Mouse (Mus musculus) stomach, adult 2 months (tissue): ENCODE results near the gene Ddx11. TPM values are rescaled to one million over a fixed set of nuclear protein-coding genes. Genes with fewer than 3 reads are reported as not detected.

Experiments
- polyA plus RNA-seq: library from polyadenylated mRNA; depleted of rRNA; stranded (reverse); fragments of >200 nt; gene quantifications from 2 replicates; pipeline ENCODE4 v1.2.3, GENCODE M21; 2012; rRNA removed

Ddx11 gene
- 1.4 and 1.6 TPM in 2 replicates for polyA plus RNA-seq

GRCm38 (mm10) chr17:66123066-66123815, at the start of gene Ddx11:
TSS of gene Ddx11 (plus strand) at chr17:66123520.

GRCm38 (mm10) chr17:66076934-66077333, 46.4 kb upstream of the Ddx11 start, which contains the start of gene Ankrd12:
TSS of gene Ankrd12 (minus strand) at chr17:66077089.

GRCm38 (mm10) chr17:66101380-66102330, 21.7 kb upstream of the Ddx11 start, which contains the start of gene Ndufv2:
TSS of gene Ndufv2 (minus strand) at chr17:66101559.

GRCm38 (mm10) chr17:66111402-66111959, 11.8 kb upstream of the Ddx11 start, which contains the start of gene Washc1:
TSS of gene Washc1 (plus strand) at chr17:66111545.

Other genes starting within 250 kb of the Ddx11 start
- gene Ralbp1, start 237.7 kb upstream of the Ddx11 start, polyA plus RNA-seq = 18.2 and 20.1 TPM in 2 replicates
- 16.2 and 18.8 TPM in 2 replicates for gene Twsg1, start 172.3 kb upstream of the Ddx11 start, polyA plus RNA-seq
- gene Ankrd12, start 46.4 kb upstream of the Ddx11 start, polyA plus RNA-seq = 0.58 and 0.87 TPM in 2 replicates
- gene Ndufv2, start 22.0 kb upstream of the Ddx11 start, polyA plus RNA-seq = 15.5 and 16.6 TPM in 2 replicates
- 19.6 and 20.8 TPM in 2 replicates for gene Washc1, start 12.0 kb upstream of the Ddx11 start, polyA plus RNA-seq